In genomic region chr6:67160564-67160963, GRCm38 (mm10) we compare ENCODE assay signal across 19 mouse cellular contexts.
"Had no signal": no experiment of that assay in that cellular context is flagged by ENCODE, and none has a peak within 500 bp of the region (broad histone marks: within the 10 kb centered on the region; RNA-seq: fewer than 3 reads in every experiment).

No protein-coding gene starts in this region.

- H3K36me3 ChIP-seq: kidney, embryonic 15.5 days; limb, embryonic 13.5 days; midbrain, embryonic 10.5 days; neural tube, embryonic 15.5 days had no signal

- DNase-seq: kidney, adult 2 months; kidney, postnatal 25 days; layer of hippocampus, adult 9-11 months; layer of hippocampus, postnatal 36 days; left cerebral cortex, postnatal 4 days; lung, adult 2 months; lung, postnatal 36 days; midbrain, embryonic 14.5 days; right cerebral cortex, adult 18-20 months; right cerebral cortex, postnatal 25 days; thymus, adult 2 months; thymus, postnatal 25 days had no signal

- H3K4me3 ChIP-seq: kidney, embryonic 15.5 days; limb, embryonic 13.5 days; midbrain, embryonic 10.5 days; myocyte; neural tube, embryonic 15.5 days had no signal

- H3K4me2 ChIP-seq: kidney, embryonic 15.5 days; limb, embryonic 13.5 days; neural tube, embryonic 15.5 days had no signal

- H3K9ac ChIP-seq: kidney, embryonic 15.5 days; limb, embryonic 13.5 days; neural tube, embryonic 15.5 days had no signal

- H3K4me1 ChIP-seq: limb, embryonic 13.5 days had no signal

- H3K27me3 ChIP-seq: kidney, embryonic 15.5 days; limb, embryonic 13.5 days; neural tube, embryonic 15.5 days had no signal

- ATAC-seq: intestine, embryonic 16.5 days; lung, postnatal 0 days had no signal

- H3K9me3 ChIP-seq: kidney, embryonic 15.5 days; limb, embryonic 13.5 days; midbrain, embryonic 10.5 days; neural tube, embryonic 15.5 days had no signal

- H3K27ac ChIP-seq: kidney, embryonic 15.5 days; limb, embryonic 13.5 days; midbrain, embryonic 10.5 days; neural tube, embryonic 15.5 days had no signal
